Mouse (Mus musculus): ENCODE data around the gene Nrtn.

DNA sequence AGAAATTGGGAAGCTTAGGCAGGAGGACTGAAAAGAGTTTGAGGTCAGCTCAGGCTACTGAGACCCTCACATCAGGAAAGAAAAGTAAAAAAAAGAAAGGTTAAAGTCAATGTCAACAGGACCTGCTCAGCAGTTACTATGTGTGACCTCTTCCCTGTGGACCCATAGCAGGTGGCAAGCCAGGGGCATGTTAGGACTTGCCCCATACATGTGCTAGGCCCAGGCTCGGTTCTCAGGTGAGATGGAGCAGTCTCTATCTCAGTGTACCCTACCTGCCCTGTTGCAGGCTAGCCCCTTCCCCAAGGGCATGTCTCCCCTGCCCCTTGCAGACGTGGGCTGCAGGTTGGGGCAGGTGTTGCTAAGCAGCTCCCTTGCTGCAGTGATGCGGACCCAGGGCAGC, 47.6 kb downstream of the Nrtn start:
- TF ChIP-seq CTCF (IDR thresholded peaks at IDR 0.05; ENCODE audit: low read depth) (no peak), EP300 (optimal IDR thresholded peaks at IDR 0.05) (no peak)
